Mouse (Mus musculus): ENCODE data around the gene Dimt1. TPM values are rescaled to one million over a fixed set of nuclear protein-coding genes. Genes with fewer than 3 reads are reported as not detected.
A peak's percentile ranks its signal among the peaks of the same experiment; 100 is the strongest.
"Not testable (repeated sequence)": the region's sequence is repeated elsewhere in the genome, so short reads cannot be mapped to it uniquely, and the experiment has no call there.

The Dimt1 gene
- total RNA-seq (2015; ENCODE audit: low replicate concordance) (7.1 and 12.1 TPM in 2 replicates), total RNA-seq (2017; ENCODE audit: low replicate concordance) (3.3 and 7.1 TPM in 2 replicates)

- peak; percentile 99 for ATAC-seq (replicated peaks; ENCODE audit: low FRiP score, poor library complexity, severe bottlenecking)
Measured at GRCm38 (mm10) chr13:106946594-106947540, at the start of gene Dimt1. Dimt1 (plus strand) TSS chr13:106947127.

DNA sequence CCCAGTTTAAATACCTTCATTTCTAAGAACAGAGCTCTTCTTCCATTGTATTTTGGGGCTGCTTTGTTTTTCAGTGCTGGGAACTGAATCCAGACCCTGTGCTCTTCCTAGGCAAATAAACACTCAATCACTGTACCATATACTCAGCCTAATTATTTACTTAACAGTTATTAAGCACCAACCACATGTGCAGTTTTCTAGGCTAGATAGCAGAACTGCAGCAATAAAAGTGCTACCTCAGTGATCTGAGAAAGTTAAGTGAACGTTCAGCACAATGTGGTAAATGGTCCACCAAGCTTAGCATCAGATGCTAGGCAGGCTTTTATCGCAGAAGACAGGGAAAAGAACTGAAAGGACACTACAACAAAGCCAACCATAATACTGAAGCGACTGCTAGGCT lies 42.3 kb upstream of the Dimt1 start:
- ATAC-seq (replicated peaks; ENCODE audit: low FRiP score, poor library complexity, severe bottlenecking), result no peak

DNA sequence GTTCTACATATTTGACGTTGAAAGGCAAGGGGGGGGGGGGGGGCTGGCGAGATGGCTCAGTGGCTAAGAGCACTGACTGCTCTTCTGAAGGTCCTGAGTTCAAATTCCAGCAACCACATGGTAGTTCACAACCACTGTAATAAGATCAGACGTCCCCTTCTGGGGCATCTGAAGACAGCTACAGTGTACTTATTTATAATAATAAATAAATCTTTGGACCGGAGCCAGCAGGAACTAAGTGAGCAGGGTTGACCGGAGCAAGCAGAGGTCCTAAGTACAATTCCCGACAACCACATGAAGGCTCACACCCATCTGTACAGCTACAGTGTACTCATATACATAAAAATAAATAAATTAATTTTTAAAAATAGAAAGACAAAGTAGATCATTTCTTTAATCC lies 41.8 kb upstream of the Dimt1 start:
- ATAC-seq (replicated peaks; ENCODE audit: low FRiP score, poor library complexity, severe bottlenecking), result not testable (repeated sequence)

- ATAC-seq (replicated peaks; ENCODE audit: low FRiP score, poor library complexity, severe bottlenecking), result no peak
Measured at GRCm38 (mm10) chr13:106907273-106907672, 39.7 kb upstream of the Dimt1 start.

DNA sequence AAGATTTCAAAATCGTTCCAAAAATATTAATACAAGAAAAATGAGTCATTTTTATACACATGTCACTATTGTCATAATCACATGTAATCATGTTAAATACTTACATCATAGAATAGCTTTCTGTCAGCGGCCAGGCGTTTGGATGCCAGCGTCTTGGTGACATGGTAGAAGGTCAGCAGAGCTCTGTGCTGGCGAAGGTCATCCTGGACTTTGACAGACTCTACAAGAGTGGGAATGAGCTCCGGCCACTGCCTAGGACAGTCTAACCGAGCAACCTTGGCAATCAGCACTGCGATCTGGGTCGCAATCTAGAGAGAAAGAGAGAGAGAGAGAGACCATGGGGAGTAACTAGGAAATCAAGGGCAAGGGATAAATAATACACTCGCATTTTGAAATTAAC lies 36.8 kb upstream of the Dimt1 start:
- ATAC-seq (replicated peaks; ENCODE audit: low FRiP score, poor library complexity, severe bottlenecking), result no peak

DNA sequence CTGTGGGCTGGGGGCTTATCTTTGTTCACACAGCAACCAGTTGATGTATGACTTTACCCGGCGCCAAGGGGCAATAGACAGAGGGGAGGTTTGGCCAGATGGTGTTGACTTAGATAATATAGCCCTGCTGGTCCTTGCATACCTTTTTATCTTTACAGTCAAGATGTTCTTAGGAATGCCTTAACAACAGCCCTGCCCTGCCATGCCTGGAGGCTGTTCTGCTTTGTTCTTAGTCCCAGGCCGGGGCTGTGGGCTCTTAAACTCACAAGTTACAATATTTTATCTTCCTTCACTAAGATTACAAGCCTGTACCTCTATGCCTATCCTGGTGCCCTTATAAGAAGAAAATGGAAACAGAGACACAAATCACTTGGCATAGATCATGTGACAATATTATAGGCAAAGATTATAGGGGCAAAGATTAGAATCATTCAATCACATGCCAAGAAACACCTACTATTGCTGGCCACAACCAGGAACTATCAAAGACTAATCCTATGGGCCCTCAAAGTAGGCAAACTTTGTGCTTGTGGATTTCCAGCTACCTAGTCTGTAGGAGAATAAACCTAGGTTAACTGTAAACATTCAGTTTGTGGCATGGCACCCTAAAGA lies 33.7 kb upstream of the Dimt1 start:
- no peak for ATAC-seq (replicated peaks; ENCODE audit: low FRiP score, poor library complexity, severe bottlenecking)

GRCm38 (mm10) chr13:106918322-106919050 lies 28.4 kb upstream of the Dimt1 start:
- peak; percentile 58 for ATAC-seq (replicated peaks; ENCODE audit: low FRiP score, poor library complexity, severe bottlenecking)

DNA sequence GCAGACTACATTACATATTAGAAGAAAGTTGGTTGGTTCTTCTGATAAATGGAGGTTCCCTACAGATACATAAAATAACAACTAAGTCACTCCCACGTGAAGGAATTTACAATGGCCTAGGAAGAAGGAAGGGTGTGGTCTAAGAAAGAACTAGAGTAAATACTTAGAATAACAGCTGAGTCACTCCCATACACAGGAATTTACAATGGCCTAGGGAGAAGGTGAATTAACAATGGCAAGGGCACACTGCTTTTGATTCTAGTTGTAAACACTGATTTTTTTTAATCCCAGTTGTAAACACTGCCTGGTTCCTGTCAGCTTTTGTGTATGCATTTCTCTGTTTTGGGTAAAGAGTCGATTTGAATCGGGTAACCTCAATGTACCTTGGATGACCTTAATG lies 21.0 kb upstream of the Dimt1 start:
- not testable (repeated sequence) for ATAC-seq (replicated peaks; ENCODE audit: low FRiP score, poor library complexity, severe bottlenecking)

- ATAC-seq (replicated peaks; ENCODE audit: low FRiP score, poor library complexity, severe bottlenecking), result no peak
Measured at GRCm38 (mm10) chr13:106928296-106928695, 18.6 kb upstream of the Dimt1 start.

GRCm38 (mm10) chr13:106929201-106929600 lies 17.7 kb upstream of the Dimt1 start:
- ATAC-seq (replicated peaks; ENCODE audit: low FRiP score, poor library complexity, severe bottlenecking), result no peak

- ATAC-seq (replicated peaks; ENCODE audit: low FRiP score, poor library complexity, severe bottlenecking), result peak; percentile 51
Measured at GRCm38 (mm10) chr13:106935871-106936255, 11.1 kb upstream of the Dimt1 start.

DNA sequence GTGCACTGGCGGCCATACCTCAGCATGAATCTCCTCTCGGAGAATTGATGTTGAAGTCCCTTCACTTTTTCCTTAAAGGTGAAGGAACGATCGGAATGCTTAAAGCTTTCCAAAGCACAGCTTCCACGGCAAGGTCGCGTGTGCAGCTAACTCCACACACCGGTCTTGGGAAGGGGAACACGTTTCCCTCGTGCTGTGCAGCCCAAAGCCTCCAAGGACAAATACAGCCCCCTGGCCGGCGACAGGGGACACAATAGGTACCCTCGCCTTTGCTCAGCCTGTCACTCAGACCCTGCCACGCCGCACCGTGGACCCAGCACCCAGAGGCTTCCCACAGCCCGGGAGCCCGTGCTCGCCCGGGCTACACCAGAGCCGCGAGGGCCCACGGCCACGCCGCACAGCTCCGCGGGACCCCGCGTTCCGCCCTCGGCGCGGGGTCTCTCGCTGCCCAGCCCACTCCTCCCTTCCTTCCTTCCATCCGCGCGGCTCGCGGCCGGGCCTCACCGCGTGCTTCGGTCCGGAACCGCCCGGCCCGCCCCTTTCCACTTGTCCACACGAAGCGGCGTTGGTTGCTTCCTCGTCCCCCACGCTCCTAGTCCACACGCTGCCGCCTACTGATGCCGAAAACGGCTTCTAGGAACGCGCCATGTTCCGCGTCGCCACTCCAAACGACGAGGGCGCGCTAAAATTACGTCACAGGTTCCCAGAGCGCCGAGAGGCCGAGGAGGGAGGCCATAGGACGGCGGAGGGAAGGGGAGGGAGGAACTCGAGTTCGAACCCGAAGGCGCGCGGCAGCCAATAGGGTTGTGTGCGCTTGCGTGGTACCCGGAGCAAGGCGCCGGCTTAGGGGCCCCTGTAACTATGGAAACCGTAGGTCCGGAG lies 10.4 kb upstream of the Dimt1 start, which contains the start of gene Ipo11:
TSS of gene Ipo11 (minus strand) at position 703 of the 882 bp plus-strand sequence.
- ATAC-seq (replicated peaks; ENCODE audit: low FRiP score, poor library complexity, severe bottlenecking), result peak; percentile 98

DNA sequence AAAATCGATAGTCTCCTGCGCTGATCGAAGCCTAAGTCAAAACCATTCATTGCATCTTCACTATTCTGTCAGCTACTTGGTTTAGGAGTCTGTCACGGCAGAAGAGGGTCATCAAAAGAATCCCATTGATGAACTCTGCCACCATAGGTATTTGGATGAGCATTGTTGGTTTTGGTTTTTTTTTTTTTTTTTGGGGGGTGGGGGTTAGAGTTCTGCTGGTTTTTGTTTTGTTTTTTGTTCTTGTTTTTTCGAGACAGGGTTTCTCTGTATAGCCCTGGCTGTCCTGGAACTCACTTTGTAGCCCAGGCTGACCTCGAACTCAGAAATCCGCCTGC lies 9.8 kb upstream of the Dimt1 start:
- no peak for ATAC-seq (replicated peaks; ENCODE audit: low FRiP score, poor library complexity, severe bottlenecking)

DNA sequence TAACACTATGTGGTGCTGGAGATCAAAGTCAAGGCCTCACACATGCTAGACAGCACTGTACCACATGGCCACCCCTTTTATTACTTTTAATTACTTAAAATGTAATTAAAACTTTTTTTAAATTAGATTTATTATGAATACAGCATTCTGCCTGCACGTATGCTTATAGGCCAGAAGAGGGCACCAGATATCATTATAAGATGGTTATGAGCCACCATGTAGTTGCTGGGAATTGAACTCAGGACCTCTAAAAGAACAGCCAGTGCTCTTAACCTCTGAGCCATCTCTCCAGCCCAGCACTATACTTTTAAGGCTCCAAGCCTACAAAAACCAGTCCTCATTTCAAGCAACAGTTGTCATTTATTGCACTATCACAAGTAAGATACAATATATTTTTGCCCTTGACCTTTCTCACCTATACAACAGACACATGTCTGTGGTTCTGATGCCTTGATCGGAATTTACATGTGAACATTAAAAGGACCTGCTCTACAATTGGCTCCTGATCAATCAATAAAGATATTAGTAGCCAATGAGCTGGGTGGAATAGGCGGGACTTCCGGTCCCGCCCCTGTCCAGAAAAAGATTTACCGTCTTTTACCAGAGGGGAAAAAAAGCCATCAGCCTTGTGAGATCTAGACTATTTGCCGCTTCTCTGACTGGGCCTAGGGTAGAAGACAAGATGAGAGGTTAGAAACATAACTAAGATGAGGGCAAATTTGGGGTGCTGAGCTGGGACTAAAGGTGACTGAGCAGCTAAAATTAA lies 5.5 kb upstream of the Dimt1 start:
- ATAC-seq (replicated peaks; ENCODE audit: low FRiP score, poor library complexity, severe bottlenecking), result no peak

GRCm38 (mm10) chr13:106942721-106943120 lies 4.2 kb upstream of the Dimt1 start:
- ATAC-seq (replicated peaks; ENCODE audit: low FRiP score, poor library complexity, severe bottlenecking), result no peak

GRCm38 (mm10) chr13:106945518-106945917 lies 1.4 kb upstream of the Dimt1 start:
- ATAC-seq (replicated peaks; ENCODE audit: low FRiP score, poor library complexity, severe bottlenecking), result no peak

DNA sequence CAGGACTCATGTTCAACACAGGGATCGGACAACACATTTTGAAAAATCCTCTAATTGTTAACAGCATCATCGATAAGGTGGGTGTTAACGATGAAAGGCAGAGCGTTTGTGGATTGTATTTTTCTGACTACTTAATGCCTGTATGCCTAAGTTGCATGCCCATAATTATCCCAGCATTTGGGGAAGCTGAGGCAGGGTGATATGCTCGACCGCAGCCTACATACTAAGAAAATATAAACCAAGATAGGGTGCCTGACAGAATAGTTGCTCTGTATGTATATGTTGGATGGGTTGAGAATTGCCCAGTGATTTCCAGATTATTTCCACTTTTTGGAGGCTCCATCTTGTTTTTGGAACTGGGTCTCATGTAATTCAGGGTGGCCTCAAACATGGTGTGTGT lies 656 bp downstream of the Dimt1 start:
- no peak for ATAC-seq (replicated peaks; ENCODE audit: low FRiP score, poor library complexity, severe bottlenecking)

DNA sequence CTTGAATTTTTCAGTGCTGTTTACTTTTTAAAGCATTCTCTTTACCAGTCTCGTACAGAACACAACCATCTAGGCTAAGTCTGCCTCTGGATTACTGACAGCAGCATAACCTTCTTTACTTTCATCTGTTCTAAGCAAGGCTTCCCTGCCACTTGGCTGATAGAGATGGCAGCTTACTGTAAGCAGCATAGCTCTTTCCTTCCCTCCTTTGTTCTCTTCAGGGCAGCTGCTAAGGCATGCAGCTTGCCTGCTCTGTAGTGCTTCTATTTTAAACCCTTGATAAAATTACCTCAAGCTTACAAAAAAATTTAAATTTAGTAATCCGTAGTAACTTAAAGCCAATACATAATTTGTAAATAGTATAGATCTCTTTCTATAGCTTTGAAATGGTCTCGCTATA lies 8.0 kb downstream of the Dimt1 start:
- ATAC-seq (replicated peaks; ENCODE audit: low FRiP score, poor library complexity, severe bottlenecking), result no peak

- ATAC-seq (replicated peaks; ENCODE audit: low FRiP score, poor library complexity, severe bottlenecking), result 0 out of 2 replicates have a peak, but pooled peaks have one; percentile 12
Measured at GRCm38 (mm10) chr13:106957554-106957953, 10.6 kb downstream of the Dimt1 start.
